Mouse (Mus musculus) liver, postnatal 0 days (tissue): ENCODE results near the gene Atrnl1. TPM values are rescaled to one million over a fixed set of nuclear protein-coding genes. Genes with fewer than 3 reads are reported as not detected.

ENCODE experiments used
- ATAC-seq: fragments of 200-750 bp; cut with Nextera tagmentation; 2 replicates; pipeline ENCODE4 v1.8.0; 2017; ENCODE audit warnings: mild to moderate bottlenecking, moderate library complexity
- DNase-seq: peaks from one replicate; pipeline ENCODE4 v3.0.0-alpha.2; 2016
- H3K27ac ChIP-seq: fragments of 300-500 bp; sonication (generic); 2 replicates; pipeline ENCODE4 v1.5.1; 2014; ENCODE audit warnings: antibody characterized with exemption, moderate library complexity, mild to moderate bottlenecking, low read depth
- H3K27me3 ChIP-seq: fragments of 300-500 bp; sonication (generic); 2 replicates; pipeline ENCODE4 v1.6.1; 2014; ENCODE audit warnings: low read length, control low read depth, mixed read lengths; ENCODE audit not compliant: insufficient read depth
- H3K36me3 ChIP-seq: fragments of 300-500 bp; sonication (generic); replicated peaks from 2 replicates; pipeline ENCODE4 v1.6.1; 2014; ENCODE audit warnings: mild to moderate bottlenecking, control low read depth, low read length, moderate library complexity, mixed read lengths; ENCODE audit not compliant: insufficient read depth
- H3K4me1 ChIP-seq: fragments of 300-500 bp; sonication (generic); 2 replicates; pipeline ENCODE4 v1.6.1; 2014; ENCODE audit warnings: antibody characterized with exemption, mild to moderate bottlenecking, control low read depth; ENCODE audit not compliant: insufficient read depth
- H3K4me2 ChIP-seq: fragments of 300-500 bp; sonication (generic); 2 replicates; pipeline ENCODE4 v1.6.1; 2014; ENCODE audit warnings: low read depth, mild to moderate bottlenecking, low read length, moderate library complexity, mixed read lengths
- H3K4me3 ChIP-seq: fragments of 300-500 bp; sonication (generic); 2 replicates; pipeline ENCODE4 v1.5.1; 2014; ENCODE audit warnings: low read depth, low read length
- H3K9ac ChIP-seq: fragments of 300-500 bp; sonication (generic); replicated peaks from 2 replicates; pipeline ENCODE4 v1.6.1; 2014; ENCODE audit warnings: mild to moderate bottlenecking, moderate library complexity
- H3K9me3 ChIP-seq: fragments of 300-500 bp; sonication (generic); 2 replicates; pipeline ENCODE4 v1.6.1; 2016; ENCODE audit warnings: mild to moderate bottlenecking, control low read depth, low read length, mixed read lengths
- CTCF ChIP-seq: sonication (generic); IDR thresholded peaks from 2 replicates; pipeline ENCODE4 v1.5.1; 2016; ENCODE audit warnings: antibody characterized with exemption, low read depth
- EP300 ChIP-seq: IDR thresholded peaks from 2 replicates; pipeline ENCODE4 v1.6.1; 2016; ENCODE audit warnings: antibody characterized with exemption, low read depth, mild to moderate bottlenecking
- WGBS: fragments of 180-500 bp; shearing (Covaris S2); extraction: QIAGEN DNeasy Blood & Tissue Kit; methylation state at CpG from one replicate; pipeline ENCODE4 v1.1.7; 2014; ENCODE audit not compliant: insufficient replicate concordance; 5-methylcytosine and 5-hydroxymethylcytosine counted together
- polyA plus RNA-seq: library from polyadenylated mRNA; unstranded; fragments of >200 nt; fragmentation: Nextera tagmentation; extraction: Ambion mirVana; gene quantifications from 2 replicates; pipeline ENCODE4 v1.2.1, GENCODE M21; 2015

The Atrnl1 gene
- polyA plus RNA-seq, 1 experiment from 2014 or later = 0.70 TPM

DNA sequence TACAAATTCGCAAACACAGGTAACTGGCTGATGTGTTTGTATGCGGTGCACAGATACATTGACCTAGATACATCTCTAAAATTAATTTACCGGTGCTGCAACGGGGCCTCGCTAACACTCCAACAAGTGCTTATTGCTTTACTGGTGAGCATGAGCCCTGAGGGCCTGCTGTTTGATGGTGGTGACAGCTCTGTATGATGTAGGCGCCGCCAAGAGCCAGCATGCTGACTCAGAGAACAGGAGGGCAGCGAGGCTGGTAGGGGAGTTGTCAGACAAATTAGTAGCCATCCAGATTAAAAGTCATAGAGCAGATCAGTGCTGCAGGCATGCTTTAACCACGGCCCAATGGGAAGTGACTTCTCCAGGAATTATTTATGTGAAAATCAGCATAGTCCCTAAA lies 534.7 kb downstream of the Atrnl1 start:
- no peak overlapping the region for H3K9ac ChIP-seq
- no peak for DNase-seq
- H3K36me3 ChIP-seq = no peaks in the 10 kb centered on the region
- 0 out of 2 replicates have a peak, but pooled peaks cover 3% of the 10 kb centered on the region for H3K27me3 ChIP-seq
- no peak for TF ChIP-seq CTCF
- no peak for TF ChIP-seq EP300
- no peak overlapping the region for H3K4me2 ChIP-seq
- H3K27ac ChIP-seq = no peak overlapping the region
- no peak for ATAC-seq
- 79% methylated on average over 9 of the region's 9 CpGs for WGBS
- H3K9me3 ChIP-seq = no peaks in the 10 kb centered on the region
- H3K4me1 ChIP-seq = no peaks in the 10 kb centered on the region
- H3K4me3 ChIP-seq = no peak overlapping the region

DNA sequence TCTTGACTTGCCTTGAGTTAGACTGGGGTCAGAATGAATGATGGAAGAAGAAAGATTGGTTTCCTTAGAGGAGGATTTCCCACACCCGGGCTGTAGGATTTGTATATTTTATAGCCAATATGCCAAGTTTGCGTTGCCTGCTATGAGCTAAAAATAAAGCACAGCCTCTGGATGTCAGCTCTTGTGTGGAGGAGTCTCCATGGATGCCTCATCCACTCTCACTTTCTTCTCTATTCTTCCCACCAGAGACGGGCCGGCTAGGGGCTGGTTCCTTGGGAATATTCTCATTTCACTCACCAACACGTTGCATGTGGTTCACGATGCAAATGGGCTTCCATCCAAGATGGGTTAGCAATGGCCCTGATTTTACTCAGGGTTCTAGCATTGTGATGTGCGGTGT lies 540.4 kb downstream of the Atrnl1 start:
- 0 out of 2 replicates have a peak, but pooled peaks cover 3% of the 10 kb centered on the region for H3K27me3 ChIP-seq
- H3K36me3 ChIP-seq = no peaks in the 10 kb centered on the region
- ATAC-seq (no peak), DNase-seq (no peak)
- H3K4me1 ChIP-seq = no peaks in the 10 kb centered on the region
- H3K9me3 ChIP-seq = no peaks in the 10 kb centered on the region
- H3K9ac ChIP-seq = no peak overlapping the region
- TF ChIP-seq CTCF (no peak), EP300 (no peak)
- no peak overlapping the region for H3K27ac ChIP-seq
- 81% methylated on average over 7 of the region's 7 CpGs for WGBS
- H3K4me3 ChIP-seq = no peak overlapping the region
- H3K4me2 ChIP-seq = no peak overlapping the region

DNA sequence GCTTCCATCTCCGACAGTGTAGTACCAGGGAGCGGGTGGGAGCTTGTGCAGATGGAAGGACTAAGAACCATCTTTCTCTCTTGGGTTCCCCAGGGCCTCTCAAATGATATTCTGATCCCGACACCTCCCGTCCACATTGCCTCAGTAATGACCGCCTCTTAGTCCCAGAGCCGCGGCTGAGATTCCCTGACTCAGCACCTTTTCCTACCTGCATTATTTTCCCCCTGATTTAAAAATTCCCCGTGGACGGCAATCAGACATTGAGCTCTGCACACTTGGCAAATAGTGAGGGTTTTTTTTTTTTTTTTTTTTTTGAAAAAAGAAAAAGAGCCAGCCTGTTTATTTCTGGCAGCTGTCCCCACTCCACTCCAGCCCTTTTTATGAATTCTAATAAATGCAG lies 550.7 kb downstream of the Atrnl1 start:
- Histone ChIP-seq H3K9ac (no peak overlapping the region), H3K27me3 (no peaks in the 10 kb centered on the region), H3K27ac (no peak overlapping the region), H3K4me3 (no peak overlapping the region), H3K36me3 (no peaks in the 10 kb centered on the region), H3K9me3 (no peaks in the 10 kb centered on the region), H3K4me2 (no peak overlapping the region), H3K4me1 (no peaks in the 10 kb centered on the region)
- whole genome bisulfite sequencing = 85% methylated on average over 9 of the region's 9 CpGs
- ATAC-seq = no peak
- DNase-seq = no peak
- TF ChIP-seq CTCF = no peak
- no peak for TF ChIP-seq EP300

DNA sequence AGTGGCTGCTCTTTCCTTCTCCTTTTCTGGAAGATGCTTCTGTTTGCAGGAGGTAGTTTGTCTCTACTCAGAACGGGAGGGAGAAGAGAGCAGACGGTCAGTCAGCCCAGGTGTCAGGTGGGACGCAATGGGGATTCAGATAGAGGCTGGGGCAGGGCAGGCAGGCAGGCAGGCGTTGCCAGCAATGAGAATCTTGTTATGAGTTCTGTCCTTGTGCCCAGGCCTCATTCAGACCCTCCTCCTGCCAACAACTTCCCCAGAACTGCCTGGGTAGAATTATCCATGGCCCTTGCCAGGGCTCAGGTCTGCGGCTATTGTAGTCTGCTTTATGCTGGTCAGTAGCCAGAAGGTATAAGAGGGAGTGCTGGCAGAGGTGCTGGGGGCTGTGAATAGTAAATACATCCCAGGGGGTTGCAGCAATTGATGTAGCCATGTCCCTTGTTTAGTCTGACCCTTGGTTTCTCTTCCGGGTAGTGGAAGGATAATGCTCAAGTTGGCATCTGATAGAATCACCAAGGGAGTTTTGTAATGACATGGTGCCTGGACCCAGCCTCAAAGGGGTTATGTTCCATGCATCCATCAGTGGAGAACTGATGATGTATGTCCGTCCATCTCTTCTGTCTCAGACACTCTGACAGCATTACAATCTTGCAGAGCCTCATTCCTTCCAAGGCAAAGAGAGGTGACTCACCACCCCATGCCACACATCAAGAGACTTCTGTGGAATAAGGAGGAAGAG lies 554.2 kb downstream of the Atrnl1 start:
- no peak for ATAC-seq
- H3K9me3 ChIP-seq = no peaks in the 10 kb centered on the region
- H3K27me3 ChIP-seq = no peaks in the 10 kb centered on the region
- WGBS = 71% methylated on average over 7 of the region's 7 CpGs
- no peaks in the 10 kb centered on the region for H3K4me1 ChIP-seq
- H3K36me3 ChIP-seq = no peaks in the 10 kb centered on the region
- H3K4me2 ChIP-seq = no peak overlapping the region
- H3K9ac ChIP-seq = no peak overlapping the region
- no peak overlapping the region for H3K4me3 ChIP-seq
- no peak for DNase-seq
- no peak for TF ChIP-seq CTCF
- TF ChIP-seq EP300 = no peak
- H3K27ac ChIP-seq = no peak overlapping the region

DNA sequence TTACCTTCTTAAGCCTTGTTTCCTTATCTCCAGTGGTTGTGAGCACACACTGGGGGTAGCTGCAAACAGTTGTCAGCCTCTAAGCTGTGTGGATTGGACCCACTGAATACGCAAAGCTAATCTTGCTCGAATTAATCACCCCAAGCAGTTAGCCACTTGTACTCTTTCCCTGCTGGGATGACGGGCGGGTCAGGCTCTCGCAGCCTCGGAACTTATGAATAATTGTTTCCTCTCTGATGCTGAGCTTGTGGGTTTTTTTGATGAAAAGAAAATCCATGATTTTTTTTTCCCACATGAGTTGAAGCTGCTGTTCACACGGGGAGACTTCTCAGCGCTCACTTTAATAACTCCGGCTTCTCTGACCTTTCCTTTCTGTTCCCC lies 554.8 kb downstream of the Atrnl1 start:
- H3K27ac ChIP-seq = no peak overlapping the region
- DNase-seq (no peak), ATAC-seq (no peak)
- 47% methylated on average over 9 of the region's 9 CpGs for WGBS
- no peaks in the 10 kb centered on the region for H3K9me3 ChIP-seq
- no peaks in the 10 kb centered on the region for H3K4me1 ChIP-seq
- no peaks in the 10 kb centered on the region for H3K36me3 ChIP-seq
- no peak overlapping the region for H3K9ac ChIP-seq
- H3K4me2 ChIP-seq = no peak overlapping the region
- H3K4me3 ChIP-seq = no peak overlapping the region
- no peaks in the 10 kb centered on the region for H3K27me3 ChIP-seq
- TF ChIP-seq CTCF = no peak
- TF ChIP-seq EP300 = no peak

DNA sequence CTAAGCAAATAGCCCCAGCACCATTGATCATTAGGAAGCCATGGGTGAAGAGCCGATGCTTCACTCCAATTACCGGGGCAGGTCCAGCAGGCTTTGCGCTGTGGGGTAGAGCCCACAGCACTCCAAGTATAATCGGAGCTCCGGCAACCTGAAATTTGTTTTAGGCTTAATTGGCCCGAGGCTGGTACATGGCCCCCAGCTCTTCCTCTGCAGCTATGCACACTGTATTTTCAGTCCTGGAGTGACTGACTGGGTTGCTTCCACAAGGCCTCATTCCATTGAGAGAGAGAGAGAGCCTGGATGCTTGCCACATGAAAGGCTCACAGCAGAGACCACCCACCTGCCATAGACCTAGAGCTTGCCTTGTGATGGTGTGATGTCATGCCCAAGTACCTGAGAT lies 555.3 kb downstream of the Atrnl1 start:
- Histone ChIP-seq H3K9ac (no peak overlapping the region), H3K27me3 (no peaks in the 10 kb centered on the region), H3K27ac (no peak overlapping the region), H3K9me3 (no peaks in the 10 kb centered on the region), H3K4me1 (no peaks in the 10 kb centered on the region), H3K36me3 (no peaks in the 10 kb centered on the region), H3K4me3 (no peak overlapping the region), H3K4me2 (no peak overlapping the region)
- DNase-seq = no peak
- 80% methylated on average over 6 of the region's 6 CpGs for WGBS
- no peak for ATAC-seq
- TF ChIP-seq CTCF (no peak), EP300 (no peak)

DNA sequence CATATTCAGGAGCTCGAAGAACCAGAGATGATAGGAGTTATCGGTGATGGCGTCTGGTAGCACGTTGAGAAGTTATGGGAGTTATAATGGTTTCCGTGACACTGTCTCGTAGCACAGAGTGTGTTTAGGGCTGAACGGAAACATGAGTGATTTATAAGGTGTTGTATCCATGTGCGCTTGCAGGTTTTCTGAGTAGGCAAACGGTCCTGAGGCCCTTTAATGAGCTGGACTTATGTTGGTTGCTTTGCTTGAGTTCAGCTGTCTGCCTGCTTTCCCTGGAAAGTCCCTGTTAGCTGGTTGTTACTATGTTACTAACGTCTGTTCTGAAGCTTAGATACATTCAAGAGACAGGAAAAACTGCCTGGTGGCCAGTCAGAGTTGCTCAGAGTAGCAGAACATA lies 567.6 kb downstream of the Atrnl1 start:
- Histone ChIP-seq H3K4me3 (no peak overlapping the region), H3K9ac (no peak overlapping the region), H3K9me3 (no peaks in the 10 kb centered on the region), H3K27me3 (no peaks in the 10 kb centered on the region), H3K27ac (no peak overlapping the region), H3K4me2 (no peak overlapping the region), H3K4me1 (no peaks in the 10 kb centered on the region), H3K36me3 (no peaks in the 10 kb centered on the region)
- 83% methylated on average over 10 of the region's 10 CpGs for WGBS
- TF ChIP-seq EP300 (no peak), CTCF (no peak)
- DNase-seq (no peak), ATAC-seq (no peak)
